Mouse (Mus musculus) adrenal gland, postnatal 36 days (tissue): ENCODE measurements at regions not wholly inside any gene's neighbourhood (a gene's known extent, or its start where the extent isn't known, plus 50 kb on each side); places are given as distances from the start of the nearest gene placed in this dataset.

Experiments used
- DNase-seq, 2 experiments: peaks; one replicate each; pipeline ENCODE4 v3.0.0; 2021; ENCODE audit warnings: mixed read lengths in 1 of 2

GRCm38 (mm10) chr10:23480474-23480873, 129.9 kb upstream of the Eya4 start:
- DNase-seq: no peak

- no peak for DNase-seq
These were observed 128.3 kb upstream of the Eya4 start for GRCm38 (mm10) chr10:23478902-23479301.

- DNase-seq: no peak
These were observed 126.5 kb upstream of the Eya4 start for GRCm38 (mm10) chr10:23477104-23477503.

GRCm38 (mm10) chr10:23450997-23451396, 100.4 kb upstream of the Eya4 start:
- DNase-seq: no peak

- no peak for DNase-seq
These were observed 100.0 kb upstream of the Eya4 start for GRCm38 (mm10) chr10:23450647-23450979.

GRCm38 (mm10) chr10:23449860-23450646, 99.5 kb upstream of the Eya4 start:
- DNase-seq: no peak

GRCm38 (mm10) chr10:23448976-23449859, 98.6 kb upstream of the Eya4 start:
- DNase-seq: no peak

- no peak for DNase-seq
These were observed 79.8 kb upstream of the Eya4 start for GRCm38 (mm10) chr10:23430376-23430775.

GRCm38 (mm10) chr10:23413794-23414518, 63.4 kb upstream of the Eya4 start:
- DNase-seq: no peak

GRCm38 (mm10) chr10:23403351-23403938, 52.9 kb upstream of the Eya4 start:
- no peak for DNase-seq
